Mouse (Mus musculus) C2C12 (cell line): Measurements from ENCODE around the gene Arhgap15.

Source experiments
- CEBPB ChIP-seq: IDR thresholded peaks from one replicate; pipeline ENCODE4 v1.6.1; 2011; ENCODE audit warnings: low read depth, mild to moderate bottlenecking, control low read depth, moderate library complexity
- CTCF ChIP-seq: IDR thresholded peaks from one replicate; pipeline ENCODE4 v1.5.1; 2011; ENCODE audit not compliant: control insufficient read depth, insufficient read depth, insufficient read length
- FOSL1 ChIP-seq: IDR thresholded peaks from one replicate; pipeline ENCODE4 v1.8.0; 2011; ENCODE audit warnings: mild to moderate bottlenecking, low read length; ENCODE audit not compliant: poor library complexity, insufficient read depth, severe bottlenecking
- MAX ChIP-seq: IDR thresholded peaks from one replicate; pipeline ENCODE4 v1.6.1; 2011; ENCODE audit warnings: mild to moderate bottlenecking, control low read depth
- MYOG ChIP-seq: IDR thresholded peaks from one replicate; pipeline ENCODE4 v1.6.1; 2011; ENCODE audit not compliant: control insufficient read depth, insufficient read length; ENCODE audit errors: extremely low read depth
- USF1 ChIP-seq: IDR thresholded peaks from one replicate; pipeline ENCODE4 v1.6.1; 2011; ENCODE audit warnings: low read depth, mild to moderate bottlenecking, control low read depth, moderate library complexity

DNA sequence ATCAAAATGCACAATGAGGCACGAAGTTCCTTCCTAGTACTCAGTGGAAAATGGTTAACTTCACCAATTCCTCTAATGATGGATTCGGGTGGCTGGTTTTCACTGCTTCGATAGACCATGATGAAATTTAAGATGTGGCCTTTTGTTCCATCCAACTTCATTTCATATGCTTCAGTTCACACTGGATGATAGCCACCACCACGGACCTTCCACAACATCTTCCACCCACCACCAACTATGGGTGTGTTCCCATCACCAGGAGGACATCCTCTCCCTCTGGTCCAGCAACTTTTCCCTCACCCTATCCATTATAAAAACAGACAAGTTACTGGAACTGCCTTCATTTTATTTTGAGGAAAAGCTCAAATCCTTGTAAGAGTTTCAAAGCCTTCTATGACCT, 506.7 kb downstream of the Arhgap15 start:
- TF ChIP-seq FOSL1 (no peak), CTCF (no peak), CEBPB (no peak), USF1 (no peak), MAX (no peak), MYOG (no peak)
